Mouse (Mus musculus) frontal cortex, postnatal 14 days (tissue): ENCODE results near the gene Plscr3.

Source experiments
- DNase-seq, 2 experiments: peaks; one replicate each; pipeline ENCODE4 v3.0.0; 2022; ENCODE audit warnings: low spot score in 2 of 2

The Plscr3 gene

DNA sequence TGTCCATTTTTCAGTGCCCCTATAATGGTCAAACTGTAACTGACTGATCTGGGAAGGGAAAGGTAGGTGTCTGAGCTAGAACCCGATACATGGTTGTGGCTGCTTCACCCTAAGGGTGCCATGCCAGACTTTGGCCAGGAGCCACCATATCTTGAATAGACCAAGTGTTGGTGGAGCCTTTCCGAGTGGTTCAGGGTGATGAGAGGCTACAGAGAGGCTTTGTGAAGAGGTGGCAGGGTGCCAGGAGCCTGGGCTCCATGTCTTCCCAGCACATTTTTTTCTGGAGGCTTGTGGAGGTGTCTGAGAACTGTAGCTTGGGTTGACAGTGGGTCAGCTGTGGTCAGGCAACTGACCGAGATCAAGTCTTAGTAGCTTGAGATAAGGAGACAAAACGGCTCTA, 45.3 kb downstream of the Plscr3 start:
- DNase-seq = no peak

DNA sequence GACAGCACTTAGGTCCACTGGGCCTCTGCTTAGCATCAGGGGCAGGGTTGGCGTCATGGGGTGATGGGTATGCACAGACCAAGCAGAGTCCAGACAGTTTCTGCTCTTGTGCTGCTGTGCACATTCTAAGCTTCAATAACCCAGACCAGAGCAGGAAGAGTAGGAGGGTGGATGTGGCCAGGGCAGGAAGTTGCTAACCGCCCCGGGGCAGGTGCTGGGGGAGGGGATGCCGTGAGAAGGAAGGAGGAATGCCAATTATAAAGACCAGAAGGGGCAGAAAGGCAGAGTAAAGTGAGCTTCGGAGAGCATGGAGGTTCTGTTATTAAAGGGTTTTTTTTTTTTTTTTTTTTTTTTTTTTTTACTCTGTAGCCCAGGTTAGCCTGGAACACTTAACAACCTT, 48.5 kb downstream of the Plscr3 start:
- no peak for DNase-seq

DNA sequence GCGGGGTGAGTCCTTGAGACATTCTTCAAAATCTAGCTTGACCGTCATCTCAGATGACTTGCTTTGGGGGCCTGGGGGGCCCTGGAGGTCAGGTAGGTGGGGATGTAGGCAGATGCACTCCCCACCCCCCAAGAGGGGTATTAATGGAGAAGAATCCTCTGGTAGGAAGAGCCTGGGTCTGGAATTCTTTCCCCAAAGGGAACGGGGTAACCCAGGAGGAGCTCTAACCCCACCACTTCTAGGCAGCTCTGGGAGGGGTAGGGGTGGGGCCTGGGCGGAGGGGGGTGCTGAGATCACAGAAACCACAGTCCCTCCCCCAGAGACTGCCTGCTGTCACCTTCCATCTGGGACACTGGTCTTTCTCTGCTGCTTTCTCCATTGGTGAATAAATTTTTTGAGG, 49.1 kb downstream of the Plscr3 start, which contains the start of gene Acap1:
Gene Acap1 (minus strand): TSS at position 249 of the 400 bp plus-strand sequence.
- no peak for DNase-seq

DNA sequence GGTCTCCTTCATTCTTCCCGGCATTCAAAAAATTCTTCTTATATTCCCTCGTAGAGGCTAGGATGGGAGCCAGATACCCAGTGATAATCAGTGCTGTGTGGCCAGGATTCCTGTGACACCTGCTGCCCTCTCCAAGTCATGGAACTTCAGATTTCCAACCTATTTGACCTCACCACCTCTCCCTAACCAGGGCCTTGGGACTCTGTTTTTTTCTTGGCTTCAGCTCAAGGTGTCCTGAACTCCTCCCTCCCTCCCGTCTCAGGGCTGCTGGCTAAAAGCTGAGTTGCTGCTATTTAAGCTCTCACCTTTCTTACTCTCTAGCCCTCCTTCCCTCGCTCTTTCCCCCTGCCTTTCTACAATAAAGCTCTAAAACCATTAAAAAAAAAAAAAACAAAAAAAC, 53.7 kb downstream of the Plscr3 start:
- no peak for DNase-seq

DNA sequence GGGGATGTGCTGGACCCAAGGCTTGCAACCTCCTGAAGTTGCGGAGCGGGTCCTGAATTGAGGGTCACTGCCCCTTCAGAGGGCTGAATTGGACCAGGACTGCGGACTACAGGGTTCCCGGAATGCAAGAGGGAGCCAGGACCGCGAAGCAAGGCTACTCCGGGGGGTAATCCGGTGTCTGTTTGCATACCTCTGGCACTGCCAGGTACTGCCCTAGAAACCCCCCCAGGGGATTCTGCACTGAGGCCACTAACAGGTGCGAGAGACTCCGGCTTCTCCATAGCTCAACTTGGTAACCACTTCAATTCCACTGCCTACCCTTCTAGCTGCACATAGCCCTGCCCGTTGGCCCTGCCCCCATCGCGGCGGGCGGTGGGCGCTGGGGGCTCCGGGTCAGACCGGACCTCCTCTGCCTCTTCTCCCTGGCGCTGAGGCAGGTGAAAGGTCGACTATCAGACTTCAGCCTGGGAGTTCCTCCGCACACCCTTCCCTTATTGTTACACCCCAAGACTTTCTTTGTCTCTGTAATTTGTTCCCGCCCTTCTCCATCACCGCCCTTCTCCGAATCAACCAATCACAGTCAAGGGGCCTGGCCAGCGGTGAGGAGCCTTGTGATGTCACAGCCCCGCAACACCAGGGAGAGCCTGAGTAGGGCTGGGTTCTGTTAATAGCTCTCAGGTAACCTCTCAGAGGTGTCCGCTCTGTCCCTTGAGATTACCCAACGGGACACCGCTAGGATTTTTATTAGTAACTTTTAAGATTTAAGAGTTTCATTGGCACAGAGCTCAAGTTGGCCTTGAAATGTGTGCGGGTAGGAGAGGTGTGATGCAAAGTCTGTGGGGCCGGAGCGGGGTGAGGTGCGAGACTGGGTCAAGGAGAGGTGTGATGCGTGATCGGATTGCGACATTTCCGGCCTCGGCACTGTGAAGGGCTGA, 54.6 kb downstream of the Plscr3 start, which contains the start of the genes 2810408A11Rik and Neurl4:
Gene 2810408A11Rik (minus strand): TSS at position 517 of the 935 bp plus-strand sequence.
Gene Neurl4 (plus strand): TSS at position 602 of the 935 bp plus-strand sequence.
- peak; percentile 82 to 88 for DNase-seq

DNA sequence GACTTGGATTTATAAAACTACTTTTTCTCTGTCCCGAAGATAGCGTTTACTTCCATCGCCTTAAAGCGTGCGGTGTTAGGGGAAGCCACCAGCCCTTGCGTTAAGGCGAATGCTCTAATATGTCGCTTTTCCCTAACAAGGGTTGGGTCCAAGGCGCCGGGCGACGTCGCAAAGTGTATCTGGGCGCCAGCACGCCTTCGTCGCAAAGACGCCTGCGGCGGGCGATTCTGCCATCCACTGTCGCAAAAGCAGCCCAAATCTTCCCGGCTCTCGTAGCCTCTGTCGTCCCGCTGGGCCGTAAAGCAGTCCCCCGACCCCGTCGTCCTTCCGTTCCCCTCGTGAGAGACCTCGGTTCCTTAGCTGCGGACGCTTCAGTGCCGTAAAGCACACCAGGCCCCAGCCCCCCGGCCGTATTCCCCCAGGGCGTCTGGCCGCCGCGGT, 55.2 kb downstream of the Plscr3 start:
- DNase-seq = peak; percentile 95 to 97
